In genomic region chr11:120498891-120499290, GRCm38 (mm10) we compare ENCODE assay signal across 18 mouse cellular contexts. TPM values are rescaled to one million over a fixed set of nuclear protein-coding genes. Genes with fewer than 3 reads are reported as not detected.
A peak's percentile ranks its signal among the peaks of the same experiment; 100 is the strongest.
DNase-seq lines count a peak whose midpoint lies in the region; ATAC-seq and TF ChIP-seq lines count a peak whose summit lies in the region.
"Had no signal": no experiment of that assay in that cellular context is flagged by ENCODE, and none has a peak within 500 bp of the region (broad histone marks: within the 10 kb centered on the region; RNA-seq: fewer than 3 reads in every experiment).

No protein-coding gene starts in this region.

- TF ChIP-seq EP300 in stomach, postnatal 0 days (optimal IDR thresholded peaks at IDR 0.05) = no peak
- no peak for TF ChIP-seq EP300 in liver, postnatal 0 days (IDR thresholded peaks at IDR 0.05; ENCODE audit: low read depth)

- H3K4me1 ChIP-seq in hindbrain, embryonic 10.5 days (replicated peaks) = peaks cover 14% of the 10 kb centered on the region
- H3K4me1 ChIP-seq in hindbrain, embryonic 16.5 days (ENCODE audit: control insufficient read depth, insufficient read depth, low read depth, low read length) = no peaks in the 10 kb centered on the region
- no peaks in the 10 kb centered on the region for H3K4me1 ChIP-seq in embryonic facial prominence, embryonic 14.5 days (ENCODE audit: control insufficient read depth, insufficient read depth, low read length)
- H3K4me1 ChIP-seq in stomach, postnatal 0 days (replicated peaks; ENCODE audit: control insufficient read depth, insufficient read depth) = no peaks in the 10 kb centered on the region
- H3K4me1 ChIP-seq in liver, postnatal 0 days (ENCODE audit: insufficient read depth) = peaks cover 3% of the 10 kb centered on the region; the same call in 1 of the 2 replicates

- WGBS in hindbrain, embryonic 10.5 days = 92% methylated on average over 5 of the region's 5 CpGs
- 88% methylated on average over 5 of the region's 5 CpGs for WGBS in hindbrain, embryonic 16.5 days
- WGBS in embryonic facial prominence, embryonic 14.5 days = 91% methylated on average over 5 of the region's 5 CpGs
- WGBS in stomach, postnatal 0 days = 82% methylated on average over 5 of the region's 5 CpGs
- 84% methylated on average over 5 of the region's 5 CpGs for WGBS in liver, postnatal 0 days (ENCODE audit: insufficient replicate concordance)

- no peak overlapping the region; the same call in 1 of the 2 replicates for H3K27ac ChIP-seq in hindbrain, embryonic 10.5 days
- no peak overlapping the region for H3K27ac ChIP-seq in hindbrain, embryonic 16.5 days (ENCODE audit: low read depth, low read length)
- no peak overlapping the region for H3K27ac ChIP-seq in embryonic facial prominence, embryonic 14.5 days (replicated peaks; ENCODE audit: low read depth, low read length)
- 0 out of 2 replicates have a peak overlapping the region, but pooled peaks have one; percentile 79 for H3K27ac ChIP-seq in stomach, postnatal 0 days (replicated peaks)
- H3K27ac ChIP-seq in liver, postnatal 0 days (ENCODE audit: low read depth) = no peak overlapping the region
- H3K27ac ChIP-seq: embryonic facial prominence, embryonic 13.5 days; heart, adult 2 months had no signal

- no peak for TF ChIP-seq CTCF in stomach, postnatal 0 days (IDR thresholded peaks at IDR 0.05; ENCODE audit: low read depth)
- no peak for TF ChIP-seq CTCF in liver, postnatal 0 days (IDR thresholded peaks at IDR 0.05; ENCODE audit: low read depth)

- no peak overlapping the region for H3K9ac ChIP-seq in hindbrain, embryonic 16.5 days (ENCODE audit: low read depth, low read length)
- H3K9ac ChIP-seq in embryonic facial prominence, embryonic 14.5 days (ENCODE audit: low read depth, low read length) = 0 out of 2 replicates have a peak overlapping the region, but pooled peaks have one; percentile 25
- H3K9ac ChIP-seq in stomach, postnatal 0 days (ENCODE audit: low read length) = no peak overlapping the region
- no peak overlapping the region for H3K9ac ChIP-seq in liver, postnatal 0 days (replicated peaks)
- H3K9ac ChIP-seq: embryonic facial prominence, embryonic 13.5 days; forebrain, postnatal 0 days; heart, embryonic 12.5 days; intestine, embryonic 15.5 days had no signal

- no peak for ATAC-seq in hindbrain, embryonic 16.5 days
- no peak for ATAC-seq in embryonic facial prominence, embryonic 14.5 days (ENCODE audit: low read depth)
- no peak for ATAC-seq in stomach, postnatal 0 days (ENCODE audit: low FRiP score, low TSS enrichment)
- ATAC-seq in liver, postnatal 0 days = no peak
- ATAC-seq: activated CD4-positive, CD25-positive, alpha-beta regulatory T cell, adult 4 months; forebrain, postnatal 0 days; intestine, embryonic 15.5 days; Patski had no signal

- H3K36me3 ChIP-seq in hindbrain, embryonic 10.5 days = peaks cover 55% of the 10 kb centered on the region
- H3K36me3 ChIP-seq in hindbrain, embryonic 16.5 days (ENCODE audit: control insufficient read depth, insufficient read depth, low read length) = peaks cover 19% of the 10 kb centered on the region; the same call in 1 of the 2 replicates
- peaks cover 46% of the 10 kb centered on the region for H3K36me3 ChIP-seq in embryonic facial prominence, embryonic 14.5 days (ENCODE audit: control insufficient read depth, insufficient read depth, low read length)
- H3K36me3 ChIP-seq in stomach, postnatal 0 days (ENCODE audit: control insufficient read depth, insufficient read depth, low read length) = peaks cover 16% of the 10 kb centered on the region
- peaks cover 20% of the 10 kb centered on the region for H3K36me3 ChIP-seq in liver, postnatal 0 days (replicated peaks; ENCODE audit: insufficient read depth, low read length)

- H3K4me3 ChIP-seq in hindbrain, embryonic 10.5 days = peak overlapping the region; percentile 20; the same call in 1 of the 2 replicates
- no peak overlapping the region for H3K4me3 ChIP-seq in hindbrain, embryonic 16.5 days (ENCODE audit: low read length)
- H3K4me3 ChIP-seq in embryonic facial prominence, embryonic 14.5 days (ENCODE audit: low read depth, low read length) = no peak overlapping the region
- H3K4me3 ChIP-seq in stomach, postnatal 0 days (ENCODE audit: low read depth, low read length) = no peak overlapping the region
- no peak overlapping the region for H3K4me3 ChIP-seq in liver, postnatal 0 days (ENCODE audit: low read depth, low read length)
- H3K4me3 ChIP-seq: embryonic facial prominence, embryonic 13.5 days; heart, adult 2 months; heart, embryonic 12.5 days; intestine, embryonic 15.5 days had no signal

- H3K27me3 ChIP-seq in hindbrain, embryonic 10.5 days (ENCODE audit: insufficient read depth, poor library complexity, severe bottlenecking) = no peaks in the 10 kb centered on the region
- no peaks in the 10 kb centered on the region for H3K27me3 ChIP-seq in hindbrain, embryonic 16.5 days (replicated peaks; ENCODE audit: control insufficient read depth, insufficient read depth, low read length)
- H3K27me3 ChIP-seq in embryonic facial prominence, embryonic 14.5 days (replicated peaks; ENCODE audit: control insufficient read depth, insufficient read depth, low read length) = no peaks in the 10 kb centered on the region
- no peaks in the 10 kb centered on the region for H3K27me3 ChIP-seq in stomach, postnatal 0 days (ENCODE audit: control insufficient read depth, insufficient read depth, low read length)
- H3K27me3 ChIP-seq in liver, postnatal 0 days (ENCODE audit: insufficient read depth, low read length) = no peaks in the 10 kb centered on the region
- H3K27me3 ChIP-seq: CH12.LX; embryonic facial prominence, embryonic 13.5 days; heart, embryonic 12.5 days; intestine, embryonic 15.5 days; Patski had no signal

- no peak for DNase-seq in hindbrain, embryonic 10.5 days (ENCODE audit: low spot score)
- DNase-seq in adipocyte (ENCODE audit: low spot score) = peak; percentile 28
- no peak for DNase-seq in embryonic facial prominence, embryonic 14.5 days (ENCODE audit: low spot score)
- no peak for DNase-seq in stomach, postnatal 0 days (ENCODE audit: low spot score)
- DNase-seq in liver, postnatal 0 days = no peak
- no peak for DNase-seq in layer of hippocampus, postnatal 36 days
- DNase-seq: cerebellum, adult 8-10 months; cerebellum, postnatal 25 days; forebrain, postnatal 0 days; gastrocnemius, postnatal 14 days; heart, adult 2 months had no signal

- no peaks in the 10 kb centered on the region for H3K9me3 ChIP-seq in hindbrain, embryonic 10.5 days
- no peaks in the 10 kb centered on the region for H3K9me3 ChIP-seq in hindbrain, embryonic 16.5 days (ENCODE audit: control insufficient read depth, low read length)
- H3K9me3 ChIP-seq in embryonic facial prominence, embryonic 14.5 days (ENCODE audit: control insufficient read depth, low read length) = no peaks in the 10 kb centered on the region
- no peaks in the 10 kb centered on the region for H3K9me3 ChIP-seq in stomach, postnatal 0 days (ENCODE audit: control insufficient read depth, low read length)
- H3K9me3 ChIP-seq in liver, postnatal 0 days (ENCODE audit: low read length) = no peaks in the 10 kb centered on the region
- H3K9me3 ChIP-seq: embryonic facial prominence, embryonic 13.5 days; heart, embryonic 12.5 days; intestine, embryonic 15.5 days had no signal

- no peak overlapping the region for H3K4me2 ChIP-seq in hindbrain, embryonic 16.5 days (ENCODE audit: low read length)
- no peak overlapping the region for H3K4me2 ChIP-seq in embryonic facial prominence, embryonic 14.5 days (ENCODE audit: low read depth, low read length)
- H3K4me2 ChIP-seq in stomach, postnatal 0 days (replicated peaks; ENCODE audit: low read depth) = no peak overlapping the region
- H3K4me2 ChIP-seq in liver, postnatal 0 days (ENCODE audit: low read depth, low read length) = no peak overlapping the region
- H3K4me2 ChIP-seq: embryonic facial prominence, embryonic 13.5 days; heart, embryonic 12.5 days; intestine, embryonic 15.5 days had no signal

RNA-seq across cellular contexts. Expression of gene Slc25a10, which starts 7.3 kb away (rescaled TPM):
- polyA plus RNA-seq in hindbrain, embryonic 10.5 days (2016; fragmentation: Nextera tagmentation; extraction: Ambion mirVana) = 50.6 and 53.3 TPM in 2 replicates
- polyA plus RNA-seq in hindbrain, embryonic 16.5 days (2015; fragmentation: Nextera tagmentation; extraction: Ambion mirVana) = 31.2 and 31.5 TPM in 2 replicates
- polyA plus RNA-seq in embryonic facial prominence, embryonic 14.5 days (2014; fragmentation: Nextera tagmentation; extraction: Ambion mirVana) = 47.6 and 53.1 TPM in 2 replicates
- 86.1 and 94.0 TPM in 2 replicates for polyA plus RNA-seq in stomach, postnatal 0 days (2015; fragmentation: Nextera tagmentation; extraction: Ambion mirVana)
- polyA plus RNA-seq in liver, postnatal 0 days (2015; fragmentation: Nextera tagmentation; extraction: Ambion mirVana) = 96.7 and 99.7 TPM in 2 replicates
- total RNA-seq in layer of hippocampus, postnatal 36 days (2021) = 10 to 100 TPM; 18.7 to 20.4 TPM

RNA-seq across cellular contexts. Expression of gene Mrpl12, which starts 14.5 kb away (rescaled TPM):
- polyA plus RNA-seq in hindbrain, embryonic 10.5 days (2016; fragmentation: Nextera tagmentation; extraction: Ambion mirVana) = 171 and 186 TPM in 2 replicates
- polyA plus RNA-seq in hindbrain, embryonic 16.5 days (2015; fragmentation: Nextera tagmentation; extraction: Ambion mirVana) = 135 and 137 TPM in 2 replicates
- polyA plus RNA-seq in embryonic facial prominence, embryonic 14.5 days (2014; fragmentation: Nextera tagmentation; extraction: Ambion mirVana) = 135 and 148 TPM in 2 replicates
- 133 and 134 TPM in 2 replicates for polyA plus RNA-seq in stomach, postnatal 0 days (2015; fragmentation: Nextera tagmentation; extraction: Ambion mirVana)
- polyA plus RNA-seq in liver, postnatal 0 days (2015; fragmentation: Nextera tagmentation; extraction: Ambion mirVana) = 133 and 139 TPM in 2 replicates
- 10 to 100 TPM; 70.4 to 71.7 TPM for total RNA-seq in layer of hippocampus, postnatal 36 days (2021)

RNA-seq across cellular contexts. Expression of gene Arl16, which starts 31.5 kb away (rescaled TPM):
- polyA plus RNA-seq in hindbrain, embryonic 10.5 days (2016; fragmentation: Nextera tagmentation; extraction: Ambion mirVana) = 59.6 and 62.3 TPM in 2 replicates
- 60.5 and 68.1 TPM in 2 replicates for polyA plus RNA-seq in hindbrain, embryonic 16.5 days (2015; fragmentation: Nextera tagmentation; extraction: Ambion mirVana)
- polyA plus RNA-seq in embryonic facial prominence, embryonic 14.5 days (2014; fragmentation: Nextera tagmentation; extraction: Ambion mirVana) = 43.2 and 46.4 TPM in 2 replicates
- polyA plus RNA-seq in stomach, postnatal 0 days (2015; fragmentation: Nextera tagmentation; extraction: Ambion mirVana) = 24.4 and 30.6 TPM in 2 replicates
- polyA plus RNA-seq in liver, postnatal 0 days (2015; fragmentation: Nextera tagmentation; extraction: Ambion mirVana) = 11.9 and 13.5 TPM in 2 replicates
- 10 to 100 TPM; 48.3 to 49.8 TPM for total RNA-seq in layer of hippocampus, postnatal 36 days (2021)

RNA-seq across cellular contexts. Expression of gene Gcgr, which starts 31.6 kb away (rescaled TPM):
- polyA plus RNA-seq in hindbrain, embryonic 10.5 days (2016; fragmentation: Nextera tagmentation; extraction: Ambion mirVana) = 0.14 and 0.17 TPM in 2 replicates
- 0.92 and 1.0 TPM in 2 replicates for polyA plus RNA-seq in hindbrain, embryonic 16.5 days (2015; fragmentation: Nextera tagmentation; extraction: Ambion mirVana)
- 1.0 and 1.4 TPM in 2 replicates for polyA plus RNA-seq in embryonic facial prominence, embryonic 14.5 days (2014; fragmentation: Nextera tagmentation; extraction: Ambion mirVana)
- polyA plus RNA-seq in stomach, postnatal 0 days (2015; fragmentation: Nextera tagmentation; extraction: Ambion mirVana) = 3.5 and 5.8 TPM in 2 replicates
- 58.5 and 66.9 TPM in 2 replicates for polyA plus RNA-seq in liver, postnatal 0 days (2015; fragmentation: Nextera tagmentation; extraction: Ambion mirVana)
- under 1 TPM; 0.15 to 0.18 TPM for total RNA-seq in layer of hippocampus, postnatal 36 days (2021)
- total RNA-seq: forebrain, postnatal 0 days had no signal
- polyA plus RNA-seq: activated CD4-positive, CD25-positive, alpha-beta regulatory T cell, adult 4 months; Patski had no signal

RNA-seq across cellular contexts. Expression of gene Ccdc137, which starts 41.0 kb away (rescaled TPM):
- 34.4 and 37.3 TPM in 2 replicates for polyA plus RNA-seq in hindbrain, embryonic 10.5 days (2016; fragmentation: Nextera tagmentation; extraction: Ambion mirVana)
- 23.5 and 25.9 TPM in 2 replicates for polyA plus RNA-seq in hindbrain, embryonic 16.5 days (2015; fragmentation: Nextera tagmentation; extraction: Ambion mirVana)
- polyA plus RNA-seq in embryonic facial prominence, embryonic 14.5 days (2014; fragmentation: Nextera tagmentation; extraction: Ambion mirVana) = 27.7 and 27.9 TPM in 2 replicates
- polyA plus RNA-seq in stomach, postnatal 0 days (2015; fragmentation: Nextera tagmentation; extraction: Ambion mirVana) = 13.3 and 18.2 TPM in 2 replicates
- polyA plus RNA-seq in liver, postnatal 0 days (2015; fragmentation: Nextera tagmentation; extraction: Ambion mirVana) = 9.0 and 11.7 TPM in 2 replicates
- total RNA-seq in layer of hippocampus, postnatal 36 days (2021) = 10 to 100 TPM; 25.3 to 31.8 TPM
